Mouse (Mus musculus) MEL (cell line): Measurements from ENCODE around the gene H2-M3.

Source experiments
- CTCF ChIP-seq, 3 experiments: IDR thresholded peaks in 2 of 3; conservative IDR thresholded peaks in 1 of 3; 2 replicates each; pipeline ENCODE4 v1.5.1; 2011 to 2012; ENCODE audit warnings: low read length in 3 of 3, low read depth in 2 of 3, mild to moderate bottlenecking in 2 of 3, improper control_type of control experiment in 1 of 3, inconsistent platforms in 1 of 3, mixed read lengths in 1 of 3, moderate library complexity in 1 of 3; ENCODE audit not compliant: control insufficient read depth in 1 of 3, insufficient read depth in 1 of 3, poor library complexity in 1 of 3, severe bottlenecking in 1 of 3
- E2F4 ChIP-seq: IDR thresholded peaks from 2 replicates; pipeline ENCODE4 v1.6.1; 2011; ENCODE audit warnings: low read depth, low read length, improper control_type of control experiment, borderline replicate concordance
- JUND ChIP-seq: IDR thresholded peaks from 2 replicates; pipeline ENCODE4 v1.6.1; 2011; ENCODE audit warnings: low read depth, mild to moderate bottlenecking, improper control_type of control experiment, low read length
- MAFK ChIP-seq: IDR thresholded peaks from 2 replicates; pipeline ENCODE4 v1.6.1; 2011; ENCODE audit warnings: low read depth, mild to moderate bottlenecking, low read length, improper control_type of control experiment, borderline replicate concordance
- MYC ChIP-seq: IDR thresholded peaks from 2 replicates; pipeline ENCODE4 v1.6.1; 2011; ENCODE audit warnings: low read depth, mild to moderate bottlenecking, low read length, improper control_type of control experiment, moderate library complexity
- POLR2A ChIP-seq, 2 experiments: IDR thresholded peaks; 2 replicates each; pipeline ENCODE4 v1.6.1; 2011 to 2012; ENCODE audit warnings: low read length in 2 of 2, mild to moderate bottlenecking in 2 of 2, control low read depth in 1 of 2, improper control_type of control experiment in 1 of 2, low read depth in 1 of 2, moderate library complexity in 1 of 2; ENCODE audit not compliant: control insufficient read depth in 1 of 2, insufficient read depth in 1 of 2, poor library complexity in 1 of 2
- SIN3A ChIP-seq: IDR thresholded peaks from 2 replicates; pipeline ENCODE4 v1.6.1; 2012; ENCODE audit warnings: low read length, improper control_type of control experiment, inconsistent platforms
- ZNF384 ChIP-seq: IDR thresholded peaks from 2 replicates; pipeline ENCODE4 v1.6.1; 2012; ENCODE audit warnings: low read depth, mild to moderate bottlenecking, inconsistent platforms, low read length, improper control_type of control experiment

DNA sequence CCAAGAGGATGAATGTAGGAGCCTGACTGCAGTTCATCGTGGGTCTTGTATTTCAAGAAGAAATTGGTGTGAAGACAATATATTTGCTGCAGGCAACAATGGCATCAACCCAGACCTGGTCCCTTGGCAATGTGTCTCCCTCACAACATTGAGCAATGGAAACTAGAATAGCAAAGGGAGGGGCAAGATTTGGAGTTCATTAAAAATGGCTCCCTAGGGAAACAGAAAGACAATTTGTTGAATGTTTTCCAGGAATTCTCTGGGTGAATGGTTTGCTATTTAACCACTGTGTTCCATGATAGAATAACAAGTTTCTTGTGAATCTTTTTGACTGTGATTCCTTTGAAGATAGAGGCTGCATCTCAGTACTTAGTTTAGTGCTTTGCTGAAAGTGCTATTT is 6.4 kb upstream of the H2-M3 start, which contains the start of gene Olfr98:
- TF ChIP-seq MYC: no peak
- TF ChIP-seq POLR2A (IDR thresholded peaks at IDR 0.05; ENCODE audit: control insufficient read depth in 1 of 2, insufficient read depth in 1 of 2, low read depth in 1 of 2, low read length in 2 of 2, poor library complexity in 1 of 2): no peak
- no peak for TF ChIP-seq MAFK
- no peak for TF ChIP-seq ZNF384
- TF ChIP-seq CTCF (IDR thresholded peaks at IDR 0.05 in 2 of 3, conservative IDR thresholded peaks at IDR 0.05 in 1 of 3; ENCODE audit: control insufficient read depth in 1 of 3, insufficient read depth in 1 of 3, low read depth in 2 of 3, low read length in 3 of 3, poor library complexity in 1 of 3, severe bottlenecking in 1 of 3): no peak
- TF ChIP-seq JUND: no peak
- no peak for TF ChIP-seq SIN3A
- no peak for TF ChIP-seq E2F4
